Mouse (Mus musculus) stomach, postnatal 0 days (tissue): ENCODE data around the gene Slc25a11. TPM values are rescaled to one million over a fixed set of nuclear protein-coding genes. Genes with fewer than 3 reads are reported as not detected.

ENCODE experiments used
- ATAC-seq: fragments of 200-750 bp; cut with Nextera tagmentation; 2 replicates; pipeline ENCODE4 v1.8.0; 2017; ENCODE audit not compliant: low FRiP score, low TSS enrichment
- DNase-seq: peaks from one replicate; pipeline ENCODE4 v3.0.0-alpha.2; 2016; ENCODE audit warnings: low spot score
- H3K27ac ChIP-seq: fragments of 300-500 bp; sonication (generic); replicated peaks from 2 replicates; pipeline ENCODE4 v1.5.1; 2014; ENCODE audit warnings: mild to moderate bottlenecking, control low read depth
- H3K27me3 ChIP-seq: fragments of 300-500 bp; sonication (generic); 2 replicates; pipeline ENCODE4 v1.6.1; 2014; ENCODE audit warnings: low read length; ENCODE audit not compliant: control insufficient read depth, insufficient read depth
- H3K36me3 ChIP-seq: fragments of 300-500 bp; sonication (generic); 2 replicates; pipeline ENCODE4 v1.6.1; 2014; ENCODE audit warnings: low read length, mixed read lengths; ENCODE audit not compliant: control insufficient read depth, insufficient read depth
- H3K4me1 ChIP-seq: fragments of 300-500 bp; sonication (generic); replicated peaks from 2 replicates; pipeline ENCODE4 v1.6.1; 2014; ENCODE audit warnings: antibody characterized with exemption; ENCODE audit not compliant: control insufficient read depth, insufficient read depth
- H3K4me2 ChIP-seq: fragments of 300-500 bp; sonication (generic); replicated peaks from 2 replicates; pipeline ENCODE4 v1.6.1; 2014; ENCODE audit warnings: low read depth, mild to moderate bottlenecking, control low read depth, moderate library complexity
- H3K4me3 ChIP-seq: fragments of 300-500 bp; sonication (generic); 2 replicates; pipeline ENCODE4 v1.5.1; 2014; ENCODE audit warnings: low read depth, low read length, control low read depth
- H3K9ac ChIP-seq: fragments of 300-500 bp; sonication (generic); 2 replicates; pipeline ENCODE4 v1.6.1; 2014; ENCODE audit warnings: mild to moderate bottlenecking, low read length, control low read depth, mixed read lengths
- H3K9me3 ChIP-seq: fragments of 300-500 bp; sonication (generic); 2 replicates; pipeline ENCODE4 v1.6.1; 2016; ENCODE audit warnings: low read length; ENCODE audit not compliant: control insufficient read depth
- CTCF ChIP-seq: IDR thresholded peaks from 2 replicates; pipeline ENCODE4 v1.5.1; 2016; ENCODE audit warnings: antibody characterized with exemption, low read depth, mild to moderate bottlenecking, moderate library complexity
- EP300 ChIP-seq: optimal IDR thresholded peaks from 2 replicates; pipeline ENCODE3; 2016; ENCODE audit warnings: antibody characterized with exemption
- WGBS: fragments of 180-500 bp; shearing (Covaris S2); extraction: QIAGEN DNeasy Blood & Tissue Kit; methylation state at CpG from one replicate; pipeline ENCODE4 v1.1.7; 2014; 5-methylcytosine and 5-hydroxymethylcytosine counted together
- polyA plus RNA-seq: library from polyadenylated mRNA; unstranded; fragments of >200 nt; fragmentation: Nextera tagmentation; extraction: Ambion mirVana; gene quantifications from 2 replicates; pipeline ENCODE4 v1.2.1, GENCODE M21; 2015

Slc25a11 gene
- polyA plus RNA-seq, 1 experiment from 2014 or later: 120 TPM

GRCm38 (mm10) chr11:70615516-70616093 lies 31.7 kb downstream of the Slc25a11 start, which contains the start of gene 4930544D05Rik:
Gene 4930544D05Rik, plus strand, starts transcription at chr11:70615848.
- Histone ChIP-seq H3K4me3 (peak within 1 kb of the TSS; percentile 41), H3K4me1 (no peaks in the 10 kb centered on the region), H3K9me3 (no peaks in the 10 kb centered on the region), H3K36me3 (peaks cover 3% of the 10 kb centered on the region; the same call in 1 of the 2 replicates), H3K4me2 (peak within 1 kb of the TSS; percentile 72), H3K9ac (peak within 1 kb of the TSS; percentile 56), H3K27ac (peak within 1 kb of the TSS; percentile 67), H3K27me3 (no peaks in the 10 kb centered on the region)
- ATAC-seq: no peak
- DNase-seq: no peak
- 18% methylated on average over 21 of the region's 21 CpGs for WGBS
- TF ChIP-seq EP300 (no peak), CTCF (no peak)

GRCm38 (mm10) chr11:70615074-70615473 lies 32.2 kb downstream of the Slc25a11 start:
- ATAC-seq (peak; percentile 87), DNase-seq (peak; percentile 81)
- Histone ChIP-seq H3K9ac (peak overlapping the region; percentile 56), H3K27ac (peak overlapping the region; percentile 67), H3K4me1 (no peaks in the 10 kb centered on the region), H3K9me3 (no peaks in the 10 kb centered on the region), H3K4me3 (peak overlapping the region; percentile 41), H3K36me3 (peaks cover 3% of the 10 kb centered on the region), H3K27me3 (no peaks in the 10 kb centered on the region), H3K4me2 (peak overlapping the region; percentile 72)
- WGBS: under 1% methylated on average over 17 of the region's 17 CpGs
- TF ChIP-seq EP300 (no peak), CTCF (peak; percentile 31; the same call in 1 of the 2 replicates)

DNA sequence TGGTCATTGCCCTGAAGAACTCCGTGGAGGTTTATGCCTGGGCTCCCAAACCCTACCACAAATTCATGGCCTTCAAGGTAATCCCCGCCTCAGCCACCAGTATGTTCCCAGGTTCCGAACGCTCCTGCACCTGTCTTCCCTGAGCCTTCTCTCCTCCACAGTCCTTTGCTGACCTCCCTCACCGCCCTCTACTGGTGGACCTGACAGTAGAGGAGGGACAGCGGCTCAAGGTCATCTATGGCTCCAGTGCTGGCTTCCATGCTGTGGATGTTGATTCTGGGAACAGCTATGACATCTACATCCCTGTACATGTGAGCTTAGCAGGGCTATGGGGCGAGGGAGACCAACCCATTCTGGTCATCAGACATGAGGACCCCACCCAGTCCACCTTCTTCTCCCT lies 34.8 kb downstream of the Slc25a11 start:
- no peak for DNase-seq

DNA sequence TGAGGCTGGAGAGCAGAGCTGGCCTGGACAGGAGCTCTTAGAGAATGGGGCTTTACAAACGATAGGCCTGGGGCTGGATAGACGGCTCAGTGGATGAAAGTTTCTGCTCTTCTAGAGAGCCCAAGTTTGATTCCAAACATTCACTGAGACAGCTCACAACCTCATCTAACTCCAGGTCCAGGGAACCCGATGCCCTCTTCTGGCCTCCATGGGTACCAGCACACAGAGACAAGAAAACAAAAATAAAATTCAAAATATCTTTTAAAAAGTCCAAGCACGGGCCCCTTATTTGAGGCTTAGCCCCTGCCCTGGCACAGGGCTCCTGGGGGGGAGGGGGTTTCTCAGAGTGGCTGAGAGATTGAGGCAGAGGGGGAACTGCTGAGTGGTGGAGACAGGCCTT lies 36.5 kb downstream of the Slc25a11 start:
- no peak overlapping the region for H3K4me3 ChIP-seq
- no peaks in the 10 kb centered on the region for H3K27me3 ChIP-seq
- 84% methylated on average over 4 of the region's 4 CpGs for WGBS
- H3K9me3 ChIP-seq: no peaks in the 10 kb centered on the region
- no peak for DNase-seq
- no peak overlapping the region for H3K27ac ChIP-seq
- no peak for ATAC-seq
- H3K9ac ChIP-seq: no peak overlapping the region
- H3K4me2 ChIP-seq: no peak overlapping the region
- no peaks in the 10 kb centered on the region for H3K4me1 ChIP-seq
- peaks cover 22% of the 10 kb centered on the region for H3K36me3 ChIP-seq
- TF ChIP-seq EP300 (no peak), CTCF (peak; percentile 53)

More for the DNA sequence above, 34.8 kb downstream of the Slc25a11 start:
- Histone ChIP-seq H3K4me1 (no peaks in the 10 kb centered on the region), H3K9me3 (no peaks in the 10 kb centered on the region), H3K4me3 (no peak overlapping the region), H3K4me2 (no peak overlapping the region), H3K36me3 (peaks cover 19% of the 10 kb centered on the region), H3K9ac (no peak overlapping the region), H3K27ac (no peak overlapping the region), H3K27me3 (no peaks in the 10 kb centered on the region)
- no peak for ATAC-seq
- 73% methylated on average over 7 of the region's 7 CpGs for WGBS
- peak; percentile 53 for TF ChIP-seq CTCF
- no peak for TF ChIP-seq EP300

DNA sequence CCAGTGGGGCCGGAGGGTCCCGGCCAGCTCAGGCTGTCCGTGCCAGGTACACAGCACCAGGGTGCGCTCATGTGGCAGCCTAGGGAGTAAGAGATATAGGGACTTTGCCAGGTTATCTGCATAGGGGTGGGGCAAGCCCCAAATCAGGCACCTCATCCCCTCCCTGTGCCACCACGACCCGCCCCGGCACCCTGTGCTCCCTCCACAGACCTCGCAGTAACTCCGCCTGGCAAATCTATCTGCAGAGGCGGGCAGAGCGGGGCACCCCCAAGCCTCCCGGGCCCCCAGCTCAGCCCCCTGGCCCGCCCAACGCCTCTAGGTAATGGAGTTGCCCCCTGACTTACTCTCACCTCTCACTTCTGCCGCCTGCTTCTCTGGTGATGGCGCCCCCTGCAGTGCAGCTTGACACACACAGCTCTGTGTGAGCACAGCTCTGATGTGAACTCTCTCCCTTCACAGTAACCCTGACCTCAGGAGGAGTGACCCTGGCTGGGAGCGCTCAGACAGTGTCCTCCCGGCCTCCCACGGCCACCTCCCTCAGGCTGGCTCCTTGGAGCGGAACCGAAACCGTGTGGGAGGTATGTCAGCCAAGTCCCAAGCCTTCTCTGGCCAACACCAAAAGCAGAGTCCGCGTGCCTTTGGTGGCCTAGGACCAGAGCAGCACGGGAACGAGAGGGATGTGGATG lies 38.8 kb downstream of the Slc25a11 start:
- 90% methylated on average over 25 of the region's 26 CpGs for WGBS
- Histone ChIP-seq H3K4me1 (no peaks in the 10 kb centered on the region), H3K27ac (no peak overlapping the region), H3K36me3 (peaks cover 32% of the 10 kb centered on the region), H3K4me2 (no peak overlapping the region), H3K9me3 (no peaks in the 10 kb centered on the region), H3K4me3 (no peak overlapping the region), H3K9ac (no peak overlapping the region), H3K27me3 (no peaks in the 10 kb centered on the region)
- DNase-seq (peak; percentile 47), ATAC-seq (no peak)
- TF ChIP-seq EP300 (no peak), CTCF (peak; percentile 64)

DNA sequence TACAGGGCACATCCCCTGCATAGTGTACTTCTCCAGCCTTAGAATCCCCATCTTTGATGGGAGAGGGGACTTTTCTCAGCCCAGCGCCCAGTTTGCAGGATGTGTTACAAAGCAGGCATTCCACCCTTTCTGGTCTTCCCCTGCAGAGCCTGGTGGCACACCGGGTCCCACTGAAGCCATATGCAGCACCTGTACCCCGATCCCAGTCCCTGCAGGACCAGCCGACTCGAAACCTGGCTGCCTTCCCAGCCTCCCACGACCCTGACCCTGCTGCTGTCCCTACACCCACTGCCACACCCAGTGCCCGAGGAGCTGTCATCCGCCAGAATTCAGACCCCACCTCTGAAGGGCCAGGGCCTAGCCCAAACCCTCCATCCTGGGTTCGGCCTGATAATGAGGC lies 39.7 kb downstream of the Slc25a11 start:
- Histone ChIP-seq H3K36me3 (peaks cover 34% of the 10 kb centered on the region), H3K9ac (no peak overlapping the region), H3K9me3 (no peaks in the 10 kb centered on the region), H3K27me3 (no peaks in the 10 kb centered on the region), H3K4me2 (no peak overlapping the region), H3K4me3 (no peak overlapping the region), H3K4me1 (no peaks in the 10 kb centered on the region), H3K27ac (no peak overlapping the region)
- ATAC-seq (no peak), DNase-seq (no peak)
- no peak for TF ChIP-seq EP300
- no peak for TF ChIP-seq CTCF
- 79% methylated on average over 9 of the region's 9 CpGs for WGBS
